Mouse (Mus musculus): Measurements from ENCODE around the gene Fam162a. TPM values are rescaled to one million over a fixed set of nuclear protein-coding genes. Genes with fewer than 3 reads are reported as not detected.
"Not testable (repeated sequence)": the region's sequence is repeated elsewhere in the genome, so short reads cannot be mapped to it uniquely, and the experiment has no call there.

The Fam162a gene
- polyA plus RNA-seq (2015; fragmentation: Nextera tagmentation; extraction: Ambion mirVana) = 189 and 192 TPM in 2 replicates

DNA sequence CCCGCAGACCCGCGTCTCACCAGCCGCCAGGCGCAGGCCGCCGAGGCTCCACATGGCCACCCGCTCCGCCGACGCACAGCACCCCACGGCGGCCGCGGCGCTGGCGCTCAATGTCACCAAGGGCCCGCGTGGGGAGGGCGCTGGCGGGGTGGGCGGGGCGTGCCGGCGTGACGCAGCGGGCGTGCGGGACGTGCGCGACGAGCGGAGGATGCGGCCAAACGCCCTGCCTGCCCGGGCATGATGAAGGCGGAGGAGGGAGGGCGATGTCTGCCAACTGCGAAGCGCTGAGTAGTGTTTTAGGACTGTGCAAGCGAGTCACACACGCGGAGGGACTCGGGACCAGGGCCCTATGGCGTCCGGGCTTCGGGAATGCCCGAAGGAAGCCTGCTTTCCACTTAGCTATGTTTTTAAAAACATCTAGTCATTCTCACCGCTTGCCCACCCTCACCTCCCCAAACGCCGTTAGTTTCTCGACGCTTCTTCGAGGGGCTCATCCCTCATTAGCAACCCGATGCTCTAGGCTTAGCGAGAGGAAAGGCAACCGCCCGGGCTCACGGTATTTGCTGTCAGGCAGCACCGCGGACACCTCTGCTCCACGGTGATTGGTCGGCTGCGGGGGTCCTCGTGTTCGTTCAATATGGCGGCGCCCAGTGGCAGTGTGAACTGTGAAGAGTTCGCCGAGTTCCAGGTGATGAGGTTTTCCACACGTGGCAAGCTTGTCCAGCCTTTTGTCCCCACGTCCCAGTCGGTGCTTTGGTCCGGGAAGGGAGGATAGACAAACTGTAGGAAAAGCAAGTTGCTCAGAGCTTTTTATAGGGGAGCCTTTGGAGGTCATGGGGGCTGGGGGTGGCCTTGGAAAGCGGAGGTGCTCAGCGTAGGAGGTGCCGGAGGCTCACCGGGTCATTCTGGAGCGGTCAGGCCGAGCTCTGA, at the start of gene Fam162a, which contains the start of gene Ccdc58:
Fam162a (minus strand) TSS at position 145 of the 930 bp plus-strand sequence.
Ccdc58 (plus strand) TSS at position 236 of the 930 bp plus-strand sequence.
- Histone ChIP-seq H3K36me3 (replicated peaks) (0 out of 2 replicates have a peak, but pooled peaks cover 7% of the 10 kb centered on the region), H3K9ac (peak within 1 kb of the TSS; percentile 86), H3K4me2 (peak within 1 kb of the TSS; percentile 93), H3K27me3 (no peaks in the 10 kb centered on the region), H3K9me3 (replicated peaks) (no peaks in the 10 kb centered on the region), H3K4me1 (replicated peaks) (peaks cover 43% of the 10 kb centered on the region), H3K4me3 (replicated peaks) (peak within 1 kb of the TSS; percentile 90), H3K27ac (replicated peaks) (peak within 1 kb of the TSS; percentile 97)
- under 1% methylated on average over 81 of the region's 81 CpGs for WGBS (ENCODE audit: insufficient replicate concordance)
- peak; percentile 95 for ATAC-seq (ENCODE audit: insufficient read depth)

DNA sequence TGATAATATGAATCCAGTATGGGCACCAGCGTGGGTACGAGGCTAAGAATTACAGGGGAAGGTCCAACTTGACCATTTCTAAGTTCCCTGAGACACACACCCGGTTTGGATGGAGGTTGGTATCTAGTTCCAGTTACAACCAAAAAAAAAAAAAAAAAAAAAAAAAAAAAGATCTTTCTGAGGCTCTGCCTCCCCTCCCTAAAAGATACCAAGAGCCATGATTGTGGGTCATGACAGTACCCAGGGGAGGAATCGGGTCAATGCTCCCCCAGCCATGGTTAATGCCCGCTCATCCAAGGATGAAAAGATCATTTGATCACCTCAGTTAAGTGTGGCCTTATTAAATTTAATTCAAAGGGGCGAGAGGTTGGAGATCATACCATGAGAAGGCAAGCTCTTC, 44.4 kb upstream of the Fam162a start:
- WGBS (ENCODE audit: insufficient replicate concordance) = 73% methylated on average over 6 of the region's 6 CpGs
- not testable (repeated sequence) for H3K27ac ChIP-seq (replicated peaks); H3K27me3 ChIP-seq; H3K9ac ChIP-seq; ATAC-seq (ENCODE audit: insufficient read depth); H3K4me1 ChIP-seq (replicated peaks); H3K4me2 ChIP-seq; H3K36me3 ChIP-seq (replicated peaks); H3K4me3 ChIP-seq (replicated peaks); H3K9me3 ChIP-seq (replicated peaks)

DNA sequence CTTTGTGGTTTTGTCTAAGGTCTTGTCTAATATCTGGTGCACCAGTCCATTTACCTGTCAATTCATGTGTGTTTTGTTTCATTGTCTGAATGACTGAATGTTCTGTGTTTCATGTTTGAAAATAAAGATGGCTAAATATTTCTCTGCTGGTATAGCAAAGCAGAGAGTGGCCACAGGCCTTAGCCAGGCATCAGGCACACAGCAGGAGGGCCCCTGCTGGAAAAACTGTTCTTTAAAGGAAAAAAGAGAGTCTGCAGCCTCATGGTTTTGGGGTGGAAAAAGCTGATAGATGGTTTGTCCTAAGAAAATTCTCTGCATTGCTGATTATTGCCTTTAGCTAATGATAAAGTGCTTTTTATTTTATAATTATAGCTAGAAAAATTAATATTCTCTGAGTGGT, 40.1 kb upstream of the Fam162a start:
- ATAC-seq (ENCODE audit: insufficient read depth); H3K27ac ChIP-seq (replicated peaks); H3K36me3 ChIP-seq (replicated peaks); H3K27me3 ChIP-seq; H3K4me3 ChIP-seq (replicated peaks); H3K4me2 ChIP-seq; H3K9me3 ChIP-seq (replicated peaks); H3K9ac ChIP-seq; H3K4me1 ChIP-seq (replicated peaks): not testable (repeated sequence)

DNA sequence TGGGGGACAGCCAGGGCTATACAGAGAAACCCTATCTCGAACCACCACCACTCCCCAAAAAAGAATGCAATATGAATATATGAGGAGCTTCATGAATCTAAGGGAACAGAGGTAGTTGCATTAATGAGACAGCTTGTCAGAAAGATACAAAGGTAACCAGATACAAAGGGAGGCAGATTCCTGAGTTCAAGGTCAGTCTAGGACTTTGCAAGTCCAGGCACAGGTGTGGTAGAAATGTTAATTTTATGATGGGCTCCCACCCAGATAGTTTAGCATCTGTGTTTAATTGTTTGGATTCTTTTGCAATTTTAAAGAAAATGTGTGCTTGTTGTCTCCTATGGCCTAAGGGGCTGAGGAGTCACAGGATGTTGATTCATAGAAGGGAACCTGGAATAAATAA, 30.8 kb upstream of the Fam162a start:
- H3K27ac ChIP-seq (replicated peaks) = no peak overlapping the region
- no peaks in the 10 kb centered on the region for H3K4me1 ChIP-seq (replicated peaks)
- no peaks in the 10 kb centered on the region for H3K27me3 ChIP-seq
- no peak for ATAC-seq (ENCODE audit: insufficient read depth)
- no peak overlapping the region for H3K9ac ChIP-seq
- no peaks in the 10 kb centered on the region for H3K9me3 ChIP-seq (replicated peaks)
- no peaks in the 10 kb centered on the region for H3K36me3 ChIP-seq (replicated peaks)
- WGBS (ENCODE audit: insufficient replicate concordance) = 48% methylated on average over 1 of the region's 1 CpGs
- H3K4me3 ChIP-seq (replicated peaks) = no peak overlapping the region
- H3K4me2 ChIP-seq = no peak overlapping the region

DNA sequence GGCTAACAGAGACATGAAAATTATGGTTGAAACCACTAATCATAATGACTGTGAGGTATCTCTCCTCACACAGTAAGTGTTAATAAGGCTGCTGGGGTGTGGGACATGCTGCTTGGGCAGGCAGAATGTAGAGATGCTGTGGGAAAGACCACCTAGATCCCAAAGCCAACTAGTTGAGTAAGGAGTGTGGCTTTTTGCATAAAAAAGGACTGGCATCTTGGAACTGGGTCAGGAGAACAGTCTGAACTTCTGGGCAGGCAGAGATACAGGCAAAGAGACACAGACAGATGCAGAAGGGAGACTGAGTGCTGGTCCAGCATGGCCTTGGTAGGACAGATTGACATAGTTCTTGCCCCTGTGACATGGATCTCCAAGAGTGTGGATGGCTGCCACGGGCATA, 30.1 kb upstream of the Fam162a start:
- WGBS (ENCODE audit: insufficient replicate concordance) = 48% methylated on average over 1 of the region's 1 CpGs
- no peaks in the 10 kb centered on the region for H3K27me3 ChIP-seq

DNA sequence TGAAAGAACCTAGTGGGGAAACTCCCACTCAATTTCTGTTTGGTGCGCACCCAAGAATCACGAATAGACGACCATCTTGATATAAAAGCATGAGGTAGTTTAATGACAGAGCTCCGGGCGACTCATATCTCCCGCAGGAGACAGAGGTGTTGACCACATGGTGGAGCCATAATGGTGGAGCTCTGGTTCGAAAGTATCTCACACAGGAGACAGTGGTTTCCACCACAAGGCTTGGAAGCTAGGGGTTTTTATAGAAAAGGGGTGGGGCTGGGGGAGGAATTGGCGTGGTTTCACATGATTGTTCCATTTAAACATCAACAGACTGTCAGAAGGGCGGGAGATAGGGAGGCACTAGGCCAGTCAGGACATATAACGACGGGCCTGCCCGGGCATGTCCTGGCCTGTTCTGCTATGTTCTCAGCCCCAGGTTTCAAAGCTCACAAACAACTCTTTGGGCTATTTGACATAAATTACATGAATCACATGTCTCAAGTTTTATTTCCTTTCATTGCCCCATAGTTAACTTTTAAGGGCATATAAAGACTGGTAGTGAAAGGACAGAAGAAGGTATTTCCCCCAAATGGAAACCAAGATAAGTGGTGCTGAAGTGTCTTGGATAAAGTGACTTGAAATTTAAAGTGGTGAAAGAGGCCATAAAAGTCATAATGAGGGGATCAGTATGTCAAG, 26.6 kb upstream of the Fam162a start:
- not testable (repeated sequence) for H3K9me3 ChIP-seq (replicated peaks); ATAC-seq (ENCODE audit: insufficient read depth); H3K4me3 ChIP-seq (replicated peaks)

More for the DNA sequence above, 30.1 kb upstream of the Fam162a start:
- Histone ChIP-seq H3K9ac (no peak overlapping the region), H3K9me3 (replicated peaks) (no peaks in the 10 kb centered on the region), H3K4me2 (no peak overlapping the region), H3K4me3 (replicated peaks) (no peak overlapping the region), H3K27ac (replicated peaks) (no peak overlapping the region), H3K4me1 (replicated peaks) (no peaks in the 10 kb centered on the region), H3K36me3 (replicated peaks) (no peaks in the 10 kb centered on the region)
- no peak for ATAC-seq (ENCODE audit: insufficient read depth)

DNA sequence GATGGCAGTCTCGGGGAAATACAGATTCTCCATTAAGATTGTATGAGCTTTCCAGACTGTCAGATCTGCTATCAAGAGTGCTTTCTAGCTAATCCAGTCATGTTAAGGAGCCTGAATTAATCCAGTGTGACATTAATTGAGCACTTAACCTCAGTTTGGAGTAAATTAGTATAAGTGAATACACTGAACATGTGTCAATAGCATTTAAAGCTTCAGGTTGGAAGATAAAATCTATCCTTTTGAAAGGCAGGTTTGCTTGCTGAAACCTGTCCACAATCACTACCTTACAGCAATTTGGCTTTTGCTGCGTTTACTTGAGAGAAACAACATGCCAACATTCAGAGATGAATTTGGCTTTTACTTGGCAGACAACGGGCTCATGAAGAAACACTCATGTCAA, 22.7 kb upstream of the Fam162a start:
- no peak overlapping the region for H3K4me3 ChIP-seq (replicated peaks)
- H3K36me3 ChIP-seq (replicated peaks) = 0 out of 2 replicates have a peak, but pooled peaks cover 10% of the 10 kb centered on the region
- H3K4me2 ChIP-seq = no peak overlapping the region
- no peaks in the 10 kb centered on the region for H3K9me3 ChIP-seq (replicated peaks)
- no peaks in the 10 kb centered on the region for H3K4me1 ChIP-seq (replicated peaks)
- no peaks in the 10 kb centered on the region for H3K27me3 ChIP-seq
- ATAC-seq (ENCODE audit: insufficient read depth) = no peak
- WGBS (ENCODE audit: insufficient replicate concordance) = 66% methylated on average over 3 of the region's 3 CpGs
- no peak overlapping the region for H3K27ac ChIP-seq (replicated peaks)
- no peak overlapping the region for H3K9ac ChIP-seq

More for the DNA sequence above, 26.6 kb upstream of the Fam162a start:
- not testable (repeated sequence) for H3K4me2 ChIP-seq; H3K27ac ChIP-seq (replicated peaks); H3K9ac ChIP-seq; H3K36me3 ChIP-seq (replicated peaks); H3K27me3 ChIP-seq; H3K4me1 ChIP-seq (replicated peaks)
- 77% methylated on average over 12 of the region's 12 CpGs for WGBS (ENCODE audit: insufficient replicate concordance)

DNA sequence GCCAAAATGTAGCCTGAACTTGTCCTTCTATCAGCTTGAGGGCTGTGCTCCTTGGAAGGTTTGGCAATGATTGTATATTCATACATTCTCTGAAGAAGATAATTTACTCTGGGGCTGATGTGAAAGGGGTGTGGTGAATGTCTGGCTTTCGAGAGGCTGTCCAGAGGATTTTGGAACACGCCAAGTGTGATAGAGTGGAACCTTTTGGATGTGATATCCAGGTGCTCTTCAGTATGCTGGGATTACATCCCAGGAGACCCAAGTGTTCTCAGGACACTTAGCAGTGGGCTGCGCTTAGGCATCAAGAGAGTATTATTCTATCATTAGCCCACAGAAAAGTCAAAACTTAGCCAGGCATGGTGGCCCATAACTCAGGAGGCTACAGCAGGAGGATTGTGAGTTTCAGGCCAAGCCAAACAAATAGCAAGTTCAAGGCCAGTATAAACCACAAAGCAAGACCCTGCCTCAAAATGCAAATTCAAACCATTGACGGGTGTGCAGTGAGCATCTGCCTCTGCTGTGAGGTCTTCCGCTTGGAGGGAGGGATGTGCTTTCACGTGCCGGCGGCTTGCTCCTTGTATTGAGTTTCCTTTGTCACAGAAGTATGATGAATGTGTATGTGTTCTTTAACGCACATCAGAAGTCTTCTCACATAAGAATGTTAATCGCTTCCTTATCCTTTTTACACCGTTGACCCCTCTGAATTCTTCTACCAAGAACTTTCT, 19.6 kb upstream of the Fam162a start:
- no peaks in the 10 kb centered on the region for H3K9me3 ChIP-seq (replicated peaks)
- H3K27me3 ChIP-seq = no peaks in the 10 kb centered on the region
- H3K27ac ChIP-seq (replicated peaks) = no peak overlapping the region
- H3K4me3 ChIP-seq (replicated peaks) = no peak overlapping the region
- no peak overlapping the region for H3K9ac ChIP-seq
- WGBS (ENCODE audit: insufficient replicate concordance) = 83% methylated on average over 11 of the region's 11 CpGs
- H3K4me2 ChIP-seq = no peak overlapping the region
- H3K4me1 ChIP-seq (replicated peaks) = peaks cover 10% of the 10 kb centered on the region; the same call in 1 of the 2 replicates
- ATAC-seq (ENCODE audit: insufficient read depth) = no peak
- peaks cover 23% of the 10 kb centered on the region for H3K36me3 ChIP-seq (replicated peaks)

DNA sequence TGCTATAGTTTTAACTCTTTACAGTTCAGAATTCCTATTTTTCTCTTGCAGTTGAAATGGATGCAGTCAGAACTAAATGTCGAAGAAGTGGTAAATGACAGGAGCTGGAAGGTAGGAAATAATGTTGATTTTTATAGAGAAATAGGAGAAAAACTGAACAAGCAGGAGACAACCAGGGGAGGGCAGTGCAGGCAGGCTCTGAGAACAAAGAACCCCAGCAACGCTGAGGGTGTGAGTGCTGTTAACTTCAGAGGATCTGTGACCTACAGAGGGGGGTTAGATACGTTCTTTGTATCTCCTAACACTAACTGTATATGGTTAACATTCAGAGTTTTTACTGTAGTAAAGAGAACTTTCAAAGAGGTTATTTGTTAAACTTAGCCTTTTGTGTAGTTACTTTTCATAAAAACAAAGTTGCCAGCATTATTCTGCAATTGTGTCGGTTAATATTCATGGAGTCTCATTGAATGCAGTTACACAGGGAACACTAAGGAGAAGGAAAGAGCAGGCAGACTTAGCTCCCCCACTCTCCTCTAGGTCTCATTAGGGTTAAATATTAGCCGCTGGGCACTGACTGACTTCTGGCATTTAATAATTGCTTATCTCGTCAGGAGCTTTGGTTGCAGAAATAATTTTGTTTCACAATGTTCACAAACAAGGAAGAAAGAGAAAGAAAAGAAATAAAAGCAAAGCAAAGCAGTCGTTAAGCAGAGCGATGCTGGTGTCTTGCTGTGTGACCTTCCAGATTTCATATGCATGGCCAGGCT, 18.6 kb upstream of the Fam162a start:
- Histone ChIP-seq H3K27me3 (no peaks in the 10 kb centered on the region), H3K4me2 (no peak overlapping the region), H3K27ac (replicated peaks) (no peak overlapping the region), H3K9ac (no peak overlapping the region), H3K36me3 (replicated peaks) (peaks cover 31% of the 10 kb centered on the region), H3K4me1 (replicated peaks) (peaks cover 10% of the 10 kb centered on the region; the same call in 1 of the 2 replicates), H3K4me3 (replicated peaks) (no peak overlapping the region), H3K9me3 (replicated peaks) (no peaks in the 10 kb centered on the region)
- ATAC-seq (ENCODE audit: insufficient read depth) = no peak
- WGBS (ENCODE audit: insufficient replicate concordance) = 65% methylated on average over 8 of the region's 8 CpGs

DNA sequence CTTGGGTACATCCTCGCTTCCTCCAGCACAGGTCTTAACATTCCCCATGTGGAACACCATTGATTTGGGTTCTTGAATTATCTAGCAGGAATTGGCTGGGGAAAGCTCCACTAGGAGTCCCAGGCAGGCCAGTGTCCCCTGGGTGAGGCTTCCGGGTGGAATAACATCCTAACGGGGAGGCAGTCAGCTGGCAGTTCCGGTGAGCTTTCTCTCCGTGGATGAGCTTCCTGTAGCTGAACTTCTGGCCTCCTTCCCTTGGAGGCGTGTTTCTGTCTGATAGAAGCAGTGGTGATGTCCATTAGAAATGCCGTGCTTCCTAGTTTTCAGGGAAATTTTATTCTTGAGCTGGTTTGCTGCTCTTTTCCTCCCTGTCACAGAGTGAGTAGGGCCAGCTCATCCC, 17.7 kb upstream of the Fam162a start:
- Histone ChIP-seq H3K9ac (no peak overlapping the region), H3K4me1 (replicated peaks) (peaks cover 10% of the 10 kb centered on the region; the same call in 1 of the 2 replicates), H3K36me3 (replicated peaks) (peaks cover 31% of the 10 kb centered on the region), H3K27me3 (no peaks in the 10 kb centered on the region), H3K9me3 (replicated peaks) (no peaks in the 10 kb centered on the region), H3K4me3 (replicated peaks) (no peak overlapping the region), H3K27ac (replicated peaks) (no peak overlapping the region), H3K4me2 (no peak overlapping the region)
- no peak for ATAC-seq (ENCODE audit: insufficient read depth)
- 81% methylated on average over 7 of the region's 7 CpGs for WGBS (ENCODE audit: insufficient replicate concordance)
